Mouse (Mus musculus): ENCODE measurements around the gene Lypd9. TPM values are rescaled to one million over a fixed set of nuclear protein-coding genes. Genes with fewer than 3 reads are reported as not detected.

The Lypd9 gene
- polyA plus RNA-seq (2017; shearing (Covaris generic)) = not detected

GRCm38 (mm10) chr11:58452759-58453158 is at the start of gene Lypd9:
Gene Lypd9 (minus strand): TSS chr11:58452923.

GRCm38 (mm10) chr11:58502472-58502871 is 49.7 kb upstream of the Lypd9 start, which contains the start of gene Olfr331:
Gene Olfr331 (minus strand): TSS chr11:58502572.

GRCm38 (mm10) chr11:58492455-58492854 is 39.7 kb upstream of the Lypd9 start, which contains the start of gene Olfr332:
Gene Olfr332 (minus strand): TSS chr11:58492555.

DNA sequence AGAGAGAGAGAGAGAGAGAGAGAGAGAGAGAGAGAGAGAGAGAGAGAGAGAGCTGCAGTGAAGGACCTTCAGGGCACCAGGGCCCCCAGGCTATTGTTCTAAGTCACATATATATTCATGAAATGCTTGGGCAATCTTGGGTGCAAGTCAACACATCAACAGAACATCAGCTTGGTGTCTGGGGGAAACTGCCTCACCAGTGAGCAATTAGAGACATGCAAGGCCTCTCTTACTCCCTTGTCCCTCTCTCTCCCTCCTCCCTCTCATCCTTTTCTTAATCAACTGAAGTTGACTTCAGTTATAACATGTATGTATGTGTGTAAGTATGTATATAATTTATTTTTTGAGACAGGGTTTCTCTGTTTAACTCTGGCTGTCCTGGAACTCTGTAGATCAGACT is 9.4 kb upstream of the Lypd9 start, which contains the start of gene Olfr30:
Gene Olfr30, minus strand, starts transcription at position 101 of the 400 bp plus-strand sequence.

DNA sequence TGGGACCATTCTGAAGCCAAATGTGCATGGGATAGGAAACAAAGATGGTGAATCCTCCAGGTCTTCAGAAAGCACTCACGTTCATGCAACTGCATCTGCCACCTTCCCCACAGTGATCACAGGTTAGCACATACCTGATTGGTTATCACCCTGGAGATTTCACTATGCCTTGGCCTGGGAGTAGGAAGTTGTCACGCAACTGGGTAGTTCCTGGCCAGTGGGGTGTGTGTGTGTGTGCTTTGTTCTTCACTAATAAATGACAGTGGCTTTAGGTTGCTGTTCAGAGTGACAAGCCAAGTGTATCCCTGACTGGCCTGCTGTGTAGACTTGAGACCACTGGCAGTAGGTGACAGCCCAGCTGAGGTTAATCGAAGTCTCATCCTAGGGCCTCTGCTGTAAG is 20.5 kb downstream of the Lypd9 start, which contains the start of gene Gm12253:
Gene Gm12253, plus strand, starts transcription at position 301 of the 400 bp plus-strand sequence.

GRCm38 (mm10) chr11:58420815-58421214 is 31.9 kb downstream of the Lypd9 start, which contains the start of gene 1810065E05Rik:
Gene 1810065E05Rik (plus strand): TSS chr11:58421111.

Other genes with a start within 250 kb of the Lypd9 start
- not detected for gene 4930438A08Rik, start 178.1 kb downstream of the Lypd9 start, polyA plus RNA-seq (2017; shearing (Covaris generic))
- gene Zfp692, start 145.9 kb downstream of the Lypd9 start, polyA plus RNA-seq (2017; shearing (Covaris generic)) = 10 to 100 TPM; 25.6 to 28.0 TPM
- gene Zfp672, start 122.6 kb downstream of the Lypd9 start, polyA plus RNA-seq (2017; shearing (Covaris generic)) = 10 to 100 TPM; 29.7 to 51.5 TPM
- 10 to 100 TPM; 11.3 to 19.7 TPM for gene Sh3bp5l, start 122.2 kb downstream of the Lypd9 start, polyA plus RNA-seq (2017; shearing (Covaris generic))
- gene Lypd8, start 73.9 kb downstream of the Lypd9 start, polyA plus RNA-seq (2017; shearing (Covaris generic)) = under 1 TPM in 1 of 2 experiments, not detected in 1; 0.21 TPM
- not detected for gene 1810065E05Rik, start 31.8 kb downstream of the Lypd9 start, polyA plus RNA-seq (2017; shearing (Covaris generic))
- under 1 TPM in 1 of 2 experiments, not detected in 1; 0.12 TPM for gene Gm12253, start 20.4 kb downstream of the Lypd9 start, polyA plus RNA-seq (2017; shearing (Covaris generic))
- not detected for gene Olfr30, start 9.3 kb upstream of the Lypd9 start, polyA plus RNA-seq (2017; shearing (Covaris generic))
- under 1 TPM in 1 of 2 experiments, not detected in 1; 0.10 TPM for gene Olfr332, start 39.6 kb upstream of the Lypd9 start, polyA plus RNA-seq (2017; shearing (Covaris generic))
- not detected for gene Olfr331, start 49.6 kb upstream of the Lypd9 start, polyA plus RNA-seq (2017; shearing (Covaris generic))
- not detected for gene Olfr330, start 81.9 kb upstream of the Lypd9 start, polyA plus RNA-seq (2017; shearing (Covaris generic))
- gene Olfr329-ps, start 93.5 kb upstream of the Lypd9 start, polyA plus RNA-seq (2017; shearing (Covaris generic)) = not detected
- gene Olfr328, start 102.7 kb upstream of the Lypd9 start, polyA plus RNA-seq (2017; shearing (Covaris generic)) = not detected
- gene Olfr224, start 117.6 kb upstream of the Lypd9 start, polyA plus RNA-seq (2017; shearing (Covaris generic)) = not detected
- gene Olfr325, start 124.8 kb upstream of the Lypd9 start, polyA plus RNA-seq (2017; shearing (Covaris generic)) = not detected
- gene Olfr324, start 142.2 kb upstream of the Lypd9 start, polyA plus RNA-seq (2017; shearing (Covaris generic)) = not detected
- gene 2210407C18Rik, start 163.2 kb upstream of the Lypd9 start, polyA plus RNA-seq (2017; shearing (Covaris generic)) = not detected
- under 1 TPM in 1 of 2 experiments, not detected in 1; 0.14 TPM for gene Olfr323, start 177.6 kb upstream of the Lypd9 start, polyA plus RNA-seq (2017; shearing (Covaris generic))
- gene Trim58, start 187.5 kb upstream of the Lypd9 start, polyA plus RNA-seq (2017; shearing (Covaris generic)) = under 1 TPM; 0.21 to 0.43 TPM
- gene Olfr322, start 205.9 kb upstream of the Lypd9 start, polyA plus RNA-seq (2017; shearing (Covaris generic)) = not detected
- not detected for gene Olfr320, start 228.2 kb upstream of the Lypd9 start, polyA plus RNA-seq (2017; shearing (Covaris generic))
- not detected for gene Olfr319, start 246.2 kb upstream of the Lypd9 start, polyA plus RNA-seq (2017; shearing (Covaris generic))